Mouse (Mus musculus) lung, embryonic 16.5 days (tissue): ENCODE data around the gene Ntrk1. TPM values are rescaled to one million over a fixed set of nuclear protein-coding genes. Genes with fewer than 3 reads are reported as not detected.

ENCODE experiments used
- ATAC-seq: fragments of 200-750 bp; cut with Nextera tagmentation; 2 replicates; pipeline ENCODE4 v1.8.0; 2017; ENCODE audit warnings: low read depth, mild to moderate bottlenecking, moderate library complexity
- H3K27ac ChIP-seq: fragments of 300-500 bp; sonication (generic); 2 replicates; pipeline ENCODE4 v1.5.1; 2014; ENCODE audit warnings: mild to moderate bottlenecking, control low read depth, low read length
- H3K27me3 ChIP-seq: fragments of 300-500 bp; sonication (generic); 2 replicates; pipeline ENCODE4 v1.6.1; 2014; ENCODE audit warnings: low read depth, low read length, mixed read lengths; ENCODE audit not compliant: control insufficient read depth, insufficient read depth
- H3K36me3 ChIP-seq: fragments of 300-500 bp; sonication (generic); 2 replicates; pipeline ENCODE4 v1.6.1; 2014; ENCODE audit warnings: low read length; ENCODE audit not compliant: control insufficient read depth, insufficient read depth
- H3K4me1 ChIP-seq: fragments of 300-500 bp; sonication (generic); replicated peaks from 2 replicates; pipeline ENCODE4 v1.6.1; 2014; ENCODE audit warnings: low read length, mixed read lengths; ENCODE audit not compliant: control insufficient read depth, insufficient read depth
- H3K4me2 ChIP-seq: fragments of 300-500 bp; sonication (generic); 2 replicates; pipeline ENCODE4 v1.6.1; 2014; ENCODE audit warnings: low read depth, low read length, control low read depth
- H3K4me3 ChIP-seq: fragments of 300-500 bp; sonication (generic); 2 replicates; pipeline ENCODE4 v1.5.1; 2014; ENCODE audit warnings: mild to moderate bottlenecking, low read length, control low read depth
- H3K9ac ChIP-seq: fragments of 300-500 bp; sonication (generic); 2 replicates; pipeline ENCODE4 v1.6.1; 2014; ENCODE audit warnings: low read length, control low read depth
- H3K9me3 ChIP-seq: fragments of 300-500 bp; sonication (generic); 2 replicates; pipeline ENCODE4 v1.6.1; 2016; ENCODE audit warnings: low read length; ENCODE audit not compliant: control insufficient read depth
- WGBS: fragments of 180-500 bp; shearing (Covaris S2); extraction: QIAGEN DNeasy Blood & Tissue Kit; methylation state at CpG from one replicate; pipeline ENCODE4 v1.1.7; 2014; 5-methylcytosine and 5-hydroxymethylcytosine counted together
- polyA plus RNA-seq: library from polyadenylated mRNA; unstranded; fragments of >200 nt; fragmentation: Nextera tagmentation; extraction: Ambion mirVana; gene quantifications from 2 replicates; pipeline ENCODE4 v1.2.1, GENCODE M21; 2015

The Ntrk1 gene
- polyA plus RNA-seq, 1 experiment from 2014 or later = 1.5 TPM

- Histone ChIP-seq H3K36me3 (peaks cover 28% of the 10 kb centered on the region), H3K27me3 (no peaks in the 10 kb centered on the region), H3K9ac (no peak overlapping the region), H3K4me3 (no peak overlapping the region), H3K9me3 (no peaks in the 10 kb centered on the region), H3K27ac (no peak overlapping the region), H3K4me2 (no peak overlapping the region), H3K4me1 (no peaks in the 10 kb centered on the region)
- 70% methylated on average over 11 of the region's 11 CpGs for WGBS
- no peak for ATAC-seq
These were observed 60.8 kb downstream of the Ntrk1 start for GRCm38 (mm10) chr3:87733984-87734761.

- 69% methylated on average over 4 of the region's 4 CpGs for WGBS
- H3K4me2 ChIP-seq = no peak overlapping the region
- H3K36me3 ChIP-seq = peaks cover 34% of the 10 kb centered on the region
- H3K27me3 ChIP-seq = no peaks in the 10 kb centered on the region
- H3K4me1 ChIP-seq = no peaks in the 10 kb centered on the region
- H3K4me3 ChIP-seq = no peak overlapping the region
- H3K27ac ChIP-seq = no peak overlapping the region
- no peak for ATAC-seq
- H3K9me3 ChIP-seq = no peaks in the 10 kb centered on the region
- H3K9ac ChIP-seq = no peak overlapping the region
These were observed 61.9 kb downstream of the Ntrk1 start for GRCm38 (mm10) chr3:87733098-87733497.

- Histone ChIP-seq H3K9ac (no peak overlapping the region), H3K4me3 (no peak overlapping the region), H3K27ac (no peak overlapping the region), H3K9me3 (no peaks in the 10 kb centered on the region), H3K4me2 (no peak overlapping the region), H3K4me1 (no peaks in the 10 kb centered on the region), H3K27me3 (no peaks in the 10 kb centered on the region), H3K36me3 (peaks cover 41% of the 10 kb centered on the region)
- no peak for ATAC-seq
- 85% methylated on average over 6 of the region's 6 CpGs for WGBS
These were observed 66.3 kb downstream of the Ntrk1 start for GRCm38 (mm10) chr3:87728696-87729095.

Other genes starting within 250 kb of the Ntrk1 start
- gene Arhgef11, start 177.6 kb downstream of the Ntrk1 start, polyA plus RNA-seq = 15.4 and 15.5 TPM in 2 replicates
- gene Lrrc71, start 46.5 kb downstream of the Ntrk1 start, polyA plus RNA-seq = 3.9 and 5.9 TPM in 2 replicates
- 0.04 and 0.23 TPM in 2 replicates for gene Insrr, start 1.8 kb upstream of the Ntrk1 start, polyA plus RNA-seq
- 32.4 and 34.5 TPM in 2 replicates for gene Pear1, start 29.1 kb upstream of the Ntrk1 start, polyA plus RNA-seq
- gene Sh2d2a, start 51.6 kb upstream of the Ntrk1 start, polyA plus RNA-seq = 0.36 and 2.0 TPM in 2 replicates
- gene Prcc, start 90.4 kb upstream of the Ntrk1 start, polyA plus RNA-seq = 8.3 and 11.7 TPM in 2 replicates
- 81.3 and 86.3 TPM in 2 replicates for gene Hdgf, start 111.2 kb upstream of the Ntrk1 start, polyA plus RNA-seq
- gene Mrpl24, start 124.3 kb upstream of the Ntrk1 start, polyA plus RNA-seq = 77.5 and 79.3 TPM in 2 replicates
- gene Isg20l2, start 135.2 kb upstream of the Ntrk1 start, polyA plus RNA-seq = 50.3 and 54.8 TPM in 2 replicates
- gene Rrnad1, start 135.6 kb upstream of the Ntrk1 start, polyA plus RNA-seq = 20.2 and 20.6 TPM in 2 replicates
- gene Crabp2, start 153.5 kb upstream of the Ntrk1 start, polyA plus RNA-seq = 4.7 and 4.9 TPM in 2 replicates
- gene Nes, start 175.9 kb upstream of the Ntrk1 start, polyA plus RNA-seq = 15.5 and 15.6 TPM in 2 replicates
- 0.44 and 0.54 TPM in 2 replicates for gene Bcan, start 205.1 kb upstream of the Ntrk1 start, polyA plus RNA-seq
- 0.10 and 0.28 TPM in 2 replicates for gene Hapln2, start 232.4 kb upstream of the Ntrk1 start, polyA plus RNA-seq
- gene Gpatch4, start 247.9 kb upstream of the Ntrk1 start, polyA plus RNA-seq = 22.4 and 25.6 TPM in 2 replicates